In genomic region chr9:106456325-106457162, GRCm38 (mm10) we compare ENCODE assay signal across 9 mouse cellular contexts. TPM values are rescaled to one million over a fixed set of nuclear protein-coding genes. Genes with fewer than 3 reads are reported as not detected.
DNase-seq lines count a peak whose midpoint lies in the region; ATAC-seq and TF ChIP-seq lines count a peak whose summit lies in the region.
"Had no signal": no experiment of that assay in that cellular context is flagged by ENCODE, and none has a peak within 500 bp of the region (broad histone marks: within the 10 kb centered on the region; RNA-seq: fewer than 3 reads in every experiment).

No protein-coding gene starts in this region.

- TF ChIP-seq CTCF in liver, postnatal 0 days (IDR thresholded peaks at IDR 0.05; ENCODE audit: low read depth), result no peak
- TF ChIP-seq CTCF in hindbrain, postnatal 0 days (IDR thresholded peaks at IDR 0.05; ENCODE audit: low read depth), result no peak

- no peaks in the 10 kb centered on the region for H3K27me3 ChIP-seq in liver, embryonic 11.5 days (replicated peaks; ENCODE audit: control insufficient read depth, insufficient read depth, low read length)
- H3K27me3 ChIP-seq in liver, postnatal 0 days (ENCODE audit: insufficient read depth, low read length), result peaks cover 13% of the 10 kb centered on the region; the same call in 1 of the 2 replicates
- H3K27me3 ChIP-seq in embryonic facial prominence, embryonic 13.5 days, result no peaks in the 10 kb centered on the region
- no peaks in the 10 kb centered on the region for H3K27me3 ChIP-seq in hindbrain, postnatal 0 days (ENCODE audit: insufficient read depth, low read length)

- peaks cover 7% of the 10 kb centered on the region for H3K36me3 ChIP-seq in liver, embryonic 11.5 days (ENCODE audit: control insufficient read depth, insufficient read depth, low read length)
- H3K36me3 ChIP-seq in liver, postnatal 0 days (replicated peaks; ENCODE audit: insufficient read depth, low read length), result no peaks in the 10 kb centered on the region
- H3K36me3 ChIP-seq in embryonic facial prominence, embryonic 13.5 days, result peaks cover 33% of the 10 kb centered on the region
- peaks cover 4% of the 10 kb centered on the region for H3K36me3 ChIP-seq in hindbrain, postnatal 0 days (ENCODE audit: insufficient read depth, low read length)

- H3K4me2 ChIP-seq in liver, embryonic 11.5 days, result peak overlapping the region; percentile 91
- H3K4me2 ChIP-seq in liver, postnatal 0 days (ENCODE audit: low read depth, low read length), result no peak overlapping the region
- H3K4me2 ChIP-seq in embryonic facial prominence, embryonic 13.5 days, result peak overlapping the region; percentile 97
- H3K4me2 ChIP-seq in hindbrain, postnatal 0 days (ENCODE audit: low read depth, low read length), result peak overlapping the region; percentile 92

- 56% methylated on average over 14 of the region's 15 CpGs for WGBS in liver, embryonic 11.5 days
- 70% methylated on average over 15 of the region's 15 CpGs for WGBS in liver, postnatal 0 days (ENCODE audit: insufficient replicate concordance)
- WGBS in embryonic facial prominence, embryonic 13.5 days, result 32% methylated on average over 15 of the region's 15 CpGs
- WGBS in hindbrain, postnatal 0 days, result 23% methylated on average over 15 of the region's 15 CpGs

- DNase-seq in liver, embryonic 11.5 days (ENCODE audit: low spot score), result no peak
- no peak for DNase-seq in liver, postnatal 0 days
- peak; percentile 78 for DNase-seq in hindbrain, postnatal 0 days (ENCODE audit: low spot score)
- DNase-seq in retina, embryonic 14.5 days (ENCODE audit: low spot score), result peak; percentile 80
- no peak for DNase-seq in T-cell, adult 2 months (ENCODE audit: low spot score)
- DNase-seq in lung, postnatal 25 days (ENCODE audit: low spot score), result no peak
- no peak for DNase-seq in left cerebral cortex, adult 18-20 months (ENCODE audit: low spot score in 2 of 2)

- H3K27ac ChIP-seq in liver, embryonic 11.5 days (ENCODE audit: low read depth, low read length), result peak overlapping the region; percentile 19; the same call in 1 of the 2 replicates
- no peak overlapping the region for H3K27ac ChIP-seq in liver, postnatal 0 days (ENCODE audit: low read depth)
- peak overlapping the region; percentile 92 for H3K27ac ChIP-seq in embryonic facial prominence, embryonic 13.5 days
- peak overlapping the region; percentile 65 for H3K27ac ChIP-seq in hindbrain, postnatal 0 days
- H3K27ac ChIP-seq: liver, embryonic 14.5 days had no signal

- peaks cover 38% of the 10 kb centered on the region for H3K4me1 ChIP-seq in liver, embryonic 11.5 days (replicated peaks; ENCODE audit: control insufficient read depth, insufficient read depth, low read length)
- peaks cover 20% of the 10 kb centered on the region for H3K4me1 ChIP-seq in liver, postnatal 0 days (ENCODE audit: insufficient read depth)
- H3K4me1 ChIP-seq in embryonic facial prominence, embryonic 13.5 days, result peaks cover 78% of the 10 kb centered on the region
- peaks cover 35% of the 10 kb centered on the region for H3K4me1 ChIP-seq in hindbrain, postnatal 0 days (ENCODE audit: insufficient read depth, low read length)

- no peak for TF ChIP-seq EP300 in liver, postnatal 0 days (IDR thresholded peaks at IDR 0.05; ENCODE audit: low read depth)

- ATAC-seq in liver, embryonic 11.5 days (replicated peaks; ENCODE audit: low FRiP score), result no peak
- ATAC-seq in liver, postnatal 0 days, result no peak
- no peak for ATAC-seq in embryonic facial prominence, embryonic 13.5 days (ENCODE audit: insufficient number of reproducible peaks, insufficient read depth, low FRiP score, low TSS enrichment, low read depth)
- peak; percentile 15 for ATAC-seq in hindbrain, postnatal 0 days

- H3K9me3 ChIP-seq in liver, embryonic 11.5 days (ENCODE audit: control insufficient read depth, low read length), result no peaks in the 10 kb centered on the region
- no peaks in the 10 kb centered on the region for H3K9me3 ChIP-seq in liver, postnatal 0 days (ENCODE audit: low read length)
- H3K9me3 ChIP-seq in embryonic facial prominence, embryonic 13.5 days, result no peaks in the 10 kb centered on the region
- H3K9me3 ChIP-seq in hindbrain, postnatal 0 days (ENCODE audit: low read length), result no peaks in the 10 kb centered on the region

- peak overlapping the region; percentile 75 for H3K4me3 ChIP-seq in liver, embryonic 11.5 days (ENCODE audit: low read depth, low read length)
- no peak overlapping the region for H3K4me3 ChIP-seq in liver, postnatal 0 days (ENCODE audit: low read depth, low read length)
- H3K4me3 ChIP-seq in embryonic facial prominence, embryonic 13.5 days, result peak overlapping the region; percentile 69
- H3K4me3 ChIP-seq in hindbrain, postnatal 0 days (ENCODE audit: low read length), result peak overlapping the region; percentile 11

- no peak overlapping the region for H3K9ac ChIP-seq in liver, embryonic 11.5 days (ENCODE audit: low read depth, low read length)
- H3K9ac ChIP-seq in liver, postnatal 0 days (replicated peaks), result no peak overlapping the region
- H3K9ac ChIP-seq in embryonic facial prominence, embryonic 13.5 days, result peak overlapping the region; percentile 85
- H3K9ac ChIP-seq in hindbrain, postnatal 0 days (replicated peaks; ENCODE audit: low read length), result peak overlapping the region; percentile 42
- H3K9ac ChIP-seq: liver, embryonic 14.5 days had no signal

RNA-seq across cellular contexts. Expression of gene Pcbp4, which starts 3.5 kb away (rescaled TPM):
- polyA plus RNA-seq in liver, embryonic 11.5 days (2014; fragmentation: Nextera tagmentation; extraction: Ambion mirVana), result 62.4 and 63.2 TPM in 2 replicates
- 4.9 and 6.1 TPM in 2 replicates for polyA plus RNA-seq in liver, postnatal 0 days (2015; fragmentation: Nextera tagmentation; extraction: Ambion mirVana)
- polyA plus RNA-seq in embryonic facial prominence, embryonic 13.5 days (2015; fragmentation: Nextera tagmentation; extraction: Ambion mirVana), result 128 and 133 TPM in 2 replicates
- 623 and 719 TPM in 2 replicates for total RNA-seq in hindbrain, postnatal 0 days (2014; rRNA removed)
- 214 and 228 TPM in 2 replicates for polyA plus RNA-seq in hindbrain, postnatal 0 days (2015; fragmentation: Nextera tagmentation; extraction: Ambion mirVana)
- 100 to 1,000 TPM; 207 to 212 TPM for total RNA-seq in left cerebral cortex, adult 18-20 months (2021)

RNA-seq across cellular contexts. Expression of gene Abhd14a, which starts 9.1 kb away (rescaled TPM):
- polyA plus RNA-seq in liver, embryonic 11.5 days (2014; fragmentation: Nextera tagmentation; extraction: Ambion mirVana), result 53.6 and 54.0 TPM in 2 replicates
- polyA plus RNA-seq in liver, postnatal 0 days (2015; fragmentation: Nextera tagmentation; extraction: Ambion mirVana), result 15.8 and 16.2 TPM in 2 replicates
- polyA plus RNA-seq in embryonic facial prominence, embryonic 13.5 days (2015; fragmentation: Nextera tagmentation; extraction: Ambion mirVana), result 74.4 and 75.2 TPM in 2 replicates
- total RNA-seq in hindbrain, postnatal 0 days (2014; rRNA removed), result 59.6 and 62.1 TPM in 2 replicates
- 66.8 and 69.2 TPM in 2 replicates for polyA plus RNA-seq in hindbrain, postnatal 0 days (2015; fragmentation: Nextera tagmentation; extraction: Ambion mirVana)
- total RNA-seq in left cerebral cortex, adult 18-20 months (2021), result 10 to 100 TPM; 35.3 to 36.5 TPM

RNA-seq across cellular contexts. Expression of gene Gpr62, which starts 9.2 kb away (rescaled TPM):
- 0.11 TPM in 1 of 2 replicates, not detected in the other for polyA plus RNA-seq in liver, embryonic 11.5 days (2014; fragmentation: Nextera tagmentation; extraction: Ambion mirVana)
- polyA plus RNA-seq in liver, postnatal 0 days (2015; fragmentation: Nextera tagmentation; extraction: Ambion mirVana), result not detected in 2 replicates
- polyA plus RNA-seq in embryonic facial prominence, embryonic 13.5 days (2015; fragmentation: Nextera tagmentation; extraction: Ambion mirVana), result 0.53 TPM in 1 of 2 replicates, not detected in the other
- 1.9 and 3.1 TPM in 2 replicates for total RNA-seq in hindbrain, postnatal 0 days (2014; rRNA removed)
- polyA plus RNA-seq in hindbrain, postnatal 0 days (2015; fragmentation: Nextera tagmentation; extraction: Ambion mirVana), result 3.2 TPM in 2 replicates
- total RNA-seq in left cerebral cortex, adult 18-20 months (2021), result 1 to 10 TPM; 9.0 to 9.6 TPM
- polyA plus RNA-seq: liver, embryonic 14.5 days had no signal

RNA-seq across cellular contexts. Expression of gene Abhd14b, which starts 9.3 kb away (rescaled TPM):
- 19.5 and 19.7 TPM in 2 replicates for polyA plus RNA-seq in liver, embryonic 11.5 days (2014; fragmentation: Nextera tagmentation; extraction: Ambion mirVana)
- polyA plus RNA-seq in liver, postnatal 0 days (2015; fragmentation: Nextera tagmentation; extraction: Ambion mirVana), result 41.4 and 47.9 TPM in 2 replicates
- polyA plus RNA-seq in embryonic facial prominence, embryonic 13.5 days (2015; fragmentation: Nextera tagmentation; extraction: Ambion mirVana), result 21.4 and 23.4 TPM in 2 replicates
- 20.6 and 26.8 TPM in 2 replicates for total RNA-seq in hindbrain, postnatal 0 days (2014; rRNA removed)
- 12.4 and 16.8 TPM in 2 replicates for polyA plus RNA-seq in hindbrain, postnatal 0 days (2015; fragmentation: Nextera tagmentation; extraction: Ambion mirVana)
- 10 to 100 TPM; 12.5 to 12.7 TPM for total RNA-seq in left cerebral cortex, adult 18-20 months (2021)

RNA-seq across cellular contexts. Expression of gene Acy1, which starts 18.4 kb away (rescaled TPM):
- 51.1 and 52.3 TPM in 2 replicates for polyA plus RNA-seq in liver, embryonic 11.5 days (2014; fragmentation: Nextera tagmentation; extraction: Ambion mirVana)
- 30.4 and 38.7 TPM in 2 replicates for polyA plus RNA-seq in liver, postnatal 0 days (2015; fragmentation: Nextera tagmentation; extraction: Ambion mirVana)
- polyA plus RNA-seq in embryonic facial prominence, embryonic 13.5 days (2015; fragmentation: Nextera tagmentation; extraction: Ambion mirVana), result 51.8 and 55.0 TPM in 2 replicates
- total RNA-seq in hindbrain, postnatal 0 days (2014; rRNA removed), result 19.3 and 28.0 TPM in 2 replicates
- polyA plus RNA-seq in hindbrain, postnatal 0 days (2015; fragmentation: Nextera tagmentation; extraction: Ambion mirVana), result 22.2 and 23.0 TPM in 2 replicates
- 10 to 100 TPM; 15.6 to 19.4 TPM for total RNA-seq in left cerebral cortex, adult 18-20 months (2021)

Comparison
In these comparisons a context has a peak if more than half of its experiments do, and no peak if none do; other contexts are left out.
1. DNase-seq: peak in hindbrain, postnatal 0 days (single experiment) and retina, embryonic 14.5 days (single experiment); none in liver, embryonic 11.5 days (single experiment), liver, postnatal 0 days (single experiment), T-cell, adult 2 months (single experiment), lung, postnatal 25 days (single experiment) and left cerebral cortex, adult 18-20 months (0 of 2).
2. H3K9ac ChIP-seq: peak in embryonic facial prominence, embryonic 13.5 days (single experiment) and hindbrain, postnatal 0 days (single experiment); none in liver, embryonic 11.5 days (single experiment) and liver, postnatal 0 days (single experiment).